ENCODE assay signal across 13 mouse cellular contexts in genomic region chr12:34908008-34908407, GRCm38 (mm10). TPM values are rescaled to one million over a fixed set of nuclear protein-coding genes. Genes with fewer than 3 reads are reported as not detected.
A peak's percentile ranks its signal among the peaks of the same experiment; 100 is the strongest.
DNase-seq lines count a peak whose midpoint lies in the region; ATAC-seq and TF ChIP-seq lines count a peak whose summit lies in the region.
"Had no signal": no experiment of that assay in that cellular context is flagged by ENCODE, and none has a peak within 500 bp of the region (broad histone marks: within the 10 kb centered on the region; RNA-seq: fewer than 3 reads in every experiment).

No protein-coding gene starts in this region.

- no peak overlapping the region for H3K9ac ChIP-seq in lung, postnatal 0 days (replicated peaks; ENCODE audit: low read depth)
- H3K9ac ChIP-seq in hindbrain, embryonic 15.5 days, result no peak overlapping the region

- peak; percentile 8 for DNase-seq in lung, postnatal 0 days (ENCODE audit: low spot score)
- DNase-seq in lung, postnatal 10 days, result no peak
- peak; percentile 4 to 5 for DNase-seq in cerebellum, postnatal 10 days
- DNase-seq in retina, postnatal 1 day, result peak; percentile 8
- DNase-seq in spleen, postnatal 10 days (ENCODE audit: low spot score in 2 of 2), result no peak
- no peak for DNase-seq in heart, embryonic 10.5 days (ENCODE audit: low spot score)
- DNase-seq: gastrocnemius, postnatal 36 days had no signal

- H3K27me3 ChIP-seq in lung, postnatal 0 days (replicated peaks; ENCODE audit: insufficient read depth, low read length), result peaks cover 4% of the 10 kb centered on the region; the same call in 1 of the 2 replicates
- 0 out of 2 replicates have a peak, but pooled peaks cover 7% of the 10 kb centered on the region for H3K27me3 ChIP-seq in hindbrain, embryonic 15.5 days
- peaks cover 20% of the 10 kb centered on the region for H3K27me3 ChIP-seq in heart, embryonic 10.5 days (ENCODE audit: insufficient read depth, poor library complexity, severe bottlenecking)

- no peaks in the 10 kb centered on the region for H3K9me3 ChIP-seq in lung, postnatal 0 days (ENCODE audit: low read length)
- no peaks in the 10 kb centered on the region for H3K9me3 ChIP-seq in hindbrain, embryonic 15.5 days
- no peaks in the 10 kb centered on the region for H3K9me3 ChIP-seq in heart, embryonic 10.5 days
- H3K9me3 ChIP-seq: heart, embryonic 15.5 days; kidney, embryonic 15.5 days; lung, embryonic 15.5 days; megakaryocyte, embryonic 14.5 days had no signal

- H3K4me2 ChIP-seq in lung, postnatal 0 days (replicated peaks; ENCODE audit: low read depth, low read length), result no peak overlapping the region
- peak overlapping the region; percentile 80 for H3K4me2 ChIP-seq in hindbrain, embryonic 15.5 days

- no peak overlapping the region for H3K4me3 ChIP-seq in lung, postnatal 0 days (ENCODE audit: low read depth, low read length)
- peak overlapping the region; percentile 82 for H3K4me3 ChIP-seq in hindbrain, embryonic 15.5 days
- H3K4me3 ChIP-seq in heart, embryonic 10.5 days, result no peak overlapping the region

- H3K27ac ChIP-seq in lung, postnatal 0 days (ENCODE audit: low read length), result no peak overlapping the region
- no peak overlapping the region for H3K27ac ChIP-seq in hindbrain, embryonic 15.5 days (replicated peaks)
- H3K27ac ChIP-seq in heart, embryonic 10.5 days, result no peak overlapping the region
- H3K27ac ChIP-seq: heart, embryonic 15.5 days; lung, embryonic 15.5 days had no signal

- WGBS in lung, postnatal 0 days, result 50% methylated on average over 2 of the region's 2 CpGs
- 54% methylated on average over 2 of the region's 2 CpGs for WGBS in hindbrain, embryonic 15.5 days
- WGBS in heart, embryonic 10.5 days, result 53% methylated on average over 2 of the region's 2 CpGs

- no peaks in the 10 kb centered on the region for H3K36me3 ChIP-seq in lung, postnatal 0 days (ENCODE audit: insufficient read depth, low read length)
- no peaks in the 10 kb centered on the region for H3K36me3 ChIP-seq in hindbrain, embryonic 15.5 days
- no peaks in the 10 kb centered on the region for H3K36me3 ChIP-seq in heart, embryonic 10.5 days
- H3K36me3 ChIP-seq: heart, embryonic 15.5 days; kidney, embryonic 15.5 days; lung, embryonic 15.5 days had no signal

- no peak for TF ChIP-seq CTCF in lung, postnatal 0 days (IDR thresholded peaks at IDR 0.05)

- no peak for TF ChIP-seq EP300 in lung, postnatal 0 days (IDR thresholded peaks at IDR 0.05)

- no peak for ATAC-seq in lung, postnatal 0 days
- no peak for ATAC-seq in hindbrain, embryonic 15.5 days (ENCODE audit: low FRiP score, low read depth)
- ATAC-seq: Patski had no signal

- H3K4me1 ChIP-seq in lung, postnatal 0 days (ENCODE audit: insufficient read depth, low read depth, low read length), result no peaks in the 10 kb centered on the region
- peaks cover 10% of the 10 kb centered on the region; the same call in 1 of the 2 replicates for H3K4me1 ChIP-seq in hindbrain, embryonic 15.5 days (replicated peaks)
- H3K4me1 ChIP-seq in heart, embryonic 10.5 days, result no peaks in the 10 kb centered on the region
- H3K4me1 ChIP-seq: lung, embryonic 15.5 days had no signal

RNA-seq across cellular contexts. Expression of gene Hdac9, which starts 8.9 kb away (rescaled TPM):
- 5.1 and 6.0 TPM in 2 replicates for polyA plus RNA-seq in lung, postnatal 0 days (2015; fragmentation: Nextera tagmentation; extraction: Ambion mirVana)
- 12.3 and 16.5 TPM in 2 replicates for polyA plus RNA-seq in hindbrain, embryonic 15.5 days (2015; fragmentation: Nextera tagmentation; extraction: Ambion mirVana)
- 14.8 and 25.3 TPM in 2 replicates for polyA plus RNA-seq in heart, embryonic 10.5 days (2016; fragmentation: Nextera tagmentation; extraction: Ambion mirVana)

Comparison
In these comparisons a context has a peak if more than half of its experiments do, and no peak if none do; other contexts are left out.
1. DNase-seq: peak in lung, postnatal 0 days (single experiment), cerebellum, postnatal 10 days (2 of 2) and retina, postnatal 1 day (single experiment); none in lung, postnatal 10 days (single experiment), spleen, postnatal 10 days (0 of 2) and heart, embryonic 10.5 days (single experiment).